Mouse (Mus musculus): ENCODE data around the gene Scgb2b26.
"Not testable (repeated sequence)": the region's sequence is repeated elsewhere in the genome, so short reads cannot be mapped to it uniquely, and the experiment has no call there.

Scgb2b26 gene

DNA sequence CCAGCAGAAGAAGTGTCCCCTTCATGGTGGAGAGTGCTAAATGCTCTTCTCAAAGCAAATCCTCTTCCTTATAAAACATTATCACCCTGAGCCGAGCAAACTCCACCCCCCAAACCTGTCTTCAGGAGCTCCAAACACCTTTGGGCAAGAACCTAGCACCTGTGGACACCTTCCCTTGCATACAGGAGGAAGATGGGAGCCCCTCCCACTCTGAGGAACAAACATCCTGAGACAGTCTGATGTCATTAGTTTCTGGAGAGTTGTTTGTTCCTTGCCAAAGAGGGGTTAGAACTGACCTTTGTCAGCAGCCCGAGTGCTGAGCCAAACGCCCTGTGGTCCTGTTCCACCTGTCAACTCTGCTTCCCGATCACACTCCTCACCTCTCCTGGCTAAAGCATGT, at the start of gene Scgb2b26:
Gene Scgb2b26 (minus strand): TSS at position 101 of the 400 bp plus-strand sequence.
- ATAC-seq (ENCODE audit: low TSS enrichment): no peak

- not testable (repeated sequence) for ATAC-seq (ENCODE audit: low TSS enrichment)
These were observed 37.4 kb upstream of the Scgb2b26 start for GRCm38 (mm10) chr7:33982281-33982680.

GRCm38 (mm10) chr7:33902982-33903381, 41.9 kb downstream of the Scgb2b26 start:
- ATAC-seq (ENCODE audit: low TSS enrichment): no peak

- ATAC-seq (ENCODE audit: low TSS enrichment): no peak
These were observed 44.0 kb downstream of the Scgb2b26 start for GRCm38 (mm10) chr7:33900803-33901202.

DNA sequence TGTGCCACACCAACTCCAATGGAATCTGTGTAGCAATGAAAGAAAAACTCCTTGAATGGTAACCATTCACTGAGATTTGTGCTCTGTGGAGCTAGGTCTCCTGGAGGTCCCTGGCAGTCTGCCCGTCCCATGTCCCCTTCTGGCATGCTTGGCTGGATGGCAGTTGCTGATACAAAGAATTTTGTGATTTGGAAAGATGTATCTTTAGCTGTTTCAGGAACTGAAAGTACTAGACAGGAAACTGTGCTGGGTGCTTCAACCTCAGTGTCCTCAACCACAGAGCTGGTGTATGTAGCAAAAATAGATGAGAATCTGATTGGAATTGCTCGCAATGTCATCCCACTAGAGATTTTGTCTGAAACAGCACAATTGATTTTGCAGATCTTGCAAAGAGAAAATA, 44.8 kb downstream of the Scgb2b26 start:
- no peak for ATAC-seq (ENCODE audit: low TSS enrichment)

All from frontal cortex, adult (tissue).